Mouse (Mus musculus): ENCODE measurements around the gene Wdr83os. TPM values are rescaled to one million over a fixed set of nuclear protein-coding genes. Genes with fewer than 3 reads are reported as not detected.

Gene Wdr83os
- polyA plus RNA-seq (2015; fragmentation: Nextera tagmentation; extraction: Ambion mirVana): 129 and 130 TPM in 2 replicates

DNA sequence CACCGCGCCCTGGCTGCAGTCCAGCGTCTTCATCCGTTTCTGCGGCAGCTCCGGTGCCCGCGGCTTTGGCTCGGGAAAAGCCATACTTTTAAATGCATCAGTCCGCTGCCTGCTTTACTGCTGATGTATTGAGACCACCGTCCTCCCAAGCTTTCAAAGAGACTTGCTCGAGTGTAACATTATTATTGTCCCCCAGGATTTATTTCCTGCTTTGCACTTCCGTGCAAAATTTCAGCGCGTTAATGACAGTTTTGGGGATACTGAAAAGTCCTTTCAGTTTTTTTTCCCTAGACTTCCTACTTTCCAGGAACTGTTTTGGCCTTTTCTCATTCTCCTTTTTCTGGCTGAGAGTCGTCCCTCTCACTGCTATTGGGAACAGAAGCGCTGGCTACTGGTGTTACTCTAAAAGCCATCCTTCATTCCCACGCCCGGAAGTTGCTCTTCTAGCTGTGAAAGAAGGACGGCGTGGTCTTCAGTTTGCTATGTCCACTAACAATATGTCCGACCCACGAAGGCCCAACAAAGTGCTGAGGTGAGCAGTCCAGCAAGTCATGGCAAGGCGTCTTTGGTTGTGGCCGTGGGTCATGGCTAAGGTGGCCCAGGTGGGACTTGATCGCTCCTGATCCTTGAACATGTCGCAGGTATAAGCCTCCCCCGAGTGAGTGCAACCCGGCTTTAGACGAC lies at the start of gene Wdr83os:
TSS of gene Wdr83os (plus strand) at position 209 of the 684 bp plus-strand sequence.
- H3K27ac ChIP-seq: peak within 1 kb of the TSS; percentile 62
- H3K4me2 ChIP-seq: peak within 1 kb of the TSS; percentile 97
- H3K9me3 ChIP-seq: no peaks in the 10 kb centered on the region
- no peaks in the 10 kb centered on the region for H3K27me3 ChIP-seq
- peak within 1 kb of the TSS; percentile 92 for H3K9ac ChIP-seq
- ATAC-seq (ENCODE audit: insufficient number of reproducible peaks, insufficient read depth, low FRiP score, low TSS enrichment, low read depth): peak; percentile 17; the same call in 1 of the 2 replicates
- H3K4me1 ChIP-seq: peaks cover 31% of the 10 kb centered on the region
- H3K36me3 ChIP-seq: peaks cover 35% of the 10 kb centered on the region
- H3K4me3 ChIP-seq: peak within 1 kb of the TSS; percentile 93
- under 1% methylated on average over 30 of the region's 30 CpGs for WGBS

DNA sequence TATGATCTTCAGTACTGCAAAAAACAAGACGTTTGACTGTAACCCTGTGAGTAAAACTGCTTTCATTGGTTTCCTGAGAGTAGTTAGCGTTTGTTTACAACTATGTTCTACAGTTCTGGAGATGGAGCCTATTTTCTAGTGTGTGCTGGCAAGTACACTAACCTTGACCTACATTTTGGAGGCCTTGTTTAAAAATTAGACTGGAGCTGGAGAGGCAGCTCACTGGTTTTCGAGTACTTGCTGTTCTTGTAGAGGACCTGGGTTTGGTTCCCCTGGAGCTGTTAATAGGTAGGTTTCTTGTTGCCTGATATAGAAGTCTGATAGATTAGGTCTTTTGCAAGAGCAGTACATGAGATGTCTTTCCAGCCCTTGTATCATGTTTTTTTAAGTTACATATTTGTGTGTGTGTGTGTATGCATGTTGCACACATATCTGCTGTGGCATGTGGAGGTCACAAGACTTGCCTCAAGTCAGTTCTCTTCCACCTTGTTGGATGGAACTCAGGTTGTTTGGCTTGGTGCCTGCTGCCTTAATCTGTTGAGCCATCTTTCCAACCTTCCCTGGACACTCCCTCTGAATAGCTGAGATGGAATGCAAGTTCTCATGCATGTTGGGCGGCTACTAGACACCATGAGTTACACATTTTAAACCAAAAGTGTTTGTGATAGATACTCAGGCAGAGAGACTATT lies 47.8 kb upstream of the Wdr83os start:
- no peak overlapping the region for H3K4me2 ChIP-seq
- peaks cover 51% of the 10 kb centered on the region for H3K36me3 ChIP-seq
- no peak overlapping the region for H3K9ac ChIP-seq
- H3K27ac ChIP-seq: no peak overlapping the region
- H3K27me3 ChIP-seq: no peaks in the 10 kb centered on the region
- no peak for ATAC-seq (ENCODE audit: insufficient number of reproducible peaks, insufficient read depth, low FRiP score, low TSS enrichment, low read depth)
- no peaks in the 10 kb centered on the region for H3K9me3 ChIP-seq
- no peak overlapping the region for H3K4me3 ChIP-seq
- 84% methylated on average over 4 of the region's 4 CpGs for WGBS
- H3K4me1 ChIP-seq: peaks cover 31% of the 10 kb centered on the region

DNA sequence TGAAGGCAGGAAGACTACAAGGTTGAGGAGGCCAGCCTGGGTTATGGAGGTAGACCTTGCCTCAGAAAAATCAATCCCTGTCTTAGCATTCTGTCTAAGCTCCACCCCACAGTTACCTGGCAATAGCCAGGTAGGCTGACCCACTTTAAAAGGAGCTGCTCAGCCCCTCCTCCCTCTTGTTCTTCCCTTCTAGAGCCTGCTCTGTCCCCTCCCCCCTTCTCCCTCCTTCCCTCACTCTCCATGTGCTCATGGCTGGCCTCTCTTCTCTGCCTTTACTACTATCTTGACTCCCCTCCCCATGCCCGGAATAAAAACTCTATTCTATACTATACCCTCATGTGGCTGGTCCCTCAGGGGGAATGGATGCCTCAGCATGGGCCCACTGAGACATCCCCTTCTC lies 46.7 kb upstream of the Wdr83os start:
- no peaks in the 10 kb centered on the region for H3K27me3 ChIP-seq
- peaks cover 27% of the 10 kb centered on the region for H3K4me1 ChIP-seq
- no peak overlapping the region for H3K9ac ChIP-seq
- peak overlapping the region; percentile 14; the same call in 1 of the 2 replicates for H3K4me2 ChIP-seq
- H3K9me3 ChIP-seq: no peaks in the 10 kb centered on the region
- peaks cover 49% of the 10 kb centered on the region for H3K36me3 ChIP-seq
- no peak overlapping the region for H3K27ac ChIP-seq
- 54% methylated on average over 1 of the region's 1 CpGs for WGBS
- H3K4me3 ChIP-seq: no peak overlapping the region
- no peak for ATAC-seq (ENCODE audit: insufficient number of reproducible peaks, insufficient read depth, low FRiP score, low TSS enrichment, low read depth)

DNA sequence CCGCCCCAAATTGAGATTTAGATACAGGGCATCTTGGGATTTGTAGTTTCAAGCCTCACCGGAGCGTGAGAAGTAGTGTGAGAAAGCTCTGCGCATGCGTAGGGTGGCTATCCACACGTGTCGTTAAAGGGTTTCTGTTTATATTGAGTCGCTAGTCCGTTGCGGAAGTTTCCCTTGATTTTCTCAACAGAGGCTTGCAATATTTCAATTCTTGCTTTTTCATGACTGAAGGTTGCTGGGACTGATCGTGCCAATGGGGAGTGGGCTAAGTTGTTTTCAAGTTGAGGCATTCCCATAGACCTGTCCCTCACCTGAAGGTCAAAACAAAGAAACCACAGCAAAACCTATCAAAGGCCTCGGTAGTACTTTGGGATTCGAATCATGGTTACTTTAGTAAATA lies 45.8 kb upstream of the Wdr83os start:
- Histone ChIP-seq H3K36me3 (peaks cover 40% of the 10 kb centered on the region), H3K9me3 (no peaks in the 10 kb centered on the region), H3K27me3 (no peaks in the 10 kb centered on the region), H3K4me1 (peaks cover 30% of the 10 kb centered on the region), H3K4me2 (peak overlapping the region; percentile 80), H3K27ac (0 out of 2 replicates have a peak overlapping the region, but pooled peaks have one; percentile 100), H3K4me3 (peak overlapping the region; percentile 81), H3K9ac (peak overlapping the region; percentile 95)
- no peak for ATAC-seq (ENCODE audit: insufficient number of reproducible peaks, insufficient read depth, low FRiP score, low TSS enrichment, low read depth)
- WGBS: 5% methylated on average over 12 of the region's 13 CpGs

DNA sequence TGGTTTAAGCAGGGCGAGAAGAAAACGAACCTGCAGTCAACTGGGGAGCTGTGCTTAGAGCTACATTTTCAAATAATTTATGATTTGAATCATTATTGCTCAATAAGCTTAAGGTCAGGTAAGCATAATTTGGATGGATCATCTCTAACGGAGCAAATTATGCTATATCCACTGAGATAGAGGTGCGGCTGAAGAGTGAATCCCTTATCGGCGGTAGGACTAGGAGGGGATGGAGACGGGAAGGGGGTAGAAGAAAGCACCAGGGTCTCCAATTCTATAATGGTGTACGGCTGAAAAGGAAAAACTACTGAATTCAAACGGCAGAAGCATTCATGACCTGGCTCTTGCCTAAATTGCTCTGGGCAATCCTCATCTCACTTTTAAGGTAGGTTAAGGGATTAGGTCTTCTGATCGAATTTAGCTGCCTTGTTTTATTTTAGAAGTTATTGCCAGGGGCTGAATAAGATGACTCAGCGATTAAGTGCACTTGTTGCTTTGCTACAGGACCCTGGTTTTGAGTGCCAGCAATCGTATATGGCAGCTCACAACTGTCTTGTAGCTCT lies 45.3 kb upstream of the Wdr83os start:
- peaks cover 40% of the 10 kb centered on the region for H3K36me3 ChIP-seq
- WGBS: 5% methylated on average over 12 of the region's 12 CpGs
- no peaks in the 10 kb centered on the region for H3K27me3 ChIP-seq
- peak overlapping the region; percentile 80 for H3K4me2 ChIP-seq
- peak overlapping the region; percentile 95 for H3K9ac ChIP-seq
- H3K9me3 ChIP-seq: no peaks in the 10 kb centered on the region
- peaks cover 30% of the 10 kb centered on the region for H3K4me1 ChIP-seq
- peak overlapping the region; percentile 100 for H3K27ac ChIP-seq
- ATAC-seq (ENCODE audit: insufficient number of reproducible peaks, insufficient read depth, low FRiP score, low TSS enrichment, low read depth): no peak
- H3K4me3 ChIP-seq: peak overlapping the region; percentile 81

DNA sequence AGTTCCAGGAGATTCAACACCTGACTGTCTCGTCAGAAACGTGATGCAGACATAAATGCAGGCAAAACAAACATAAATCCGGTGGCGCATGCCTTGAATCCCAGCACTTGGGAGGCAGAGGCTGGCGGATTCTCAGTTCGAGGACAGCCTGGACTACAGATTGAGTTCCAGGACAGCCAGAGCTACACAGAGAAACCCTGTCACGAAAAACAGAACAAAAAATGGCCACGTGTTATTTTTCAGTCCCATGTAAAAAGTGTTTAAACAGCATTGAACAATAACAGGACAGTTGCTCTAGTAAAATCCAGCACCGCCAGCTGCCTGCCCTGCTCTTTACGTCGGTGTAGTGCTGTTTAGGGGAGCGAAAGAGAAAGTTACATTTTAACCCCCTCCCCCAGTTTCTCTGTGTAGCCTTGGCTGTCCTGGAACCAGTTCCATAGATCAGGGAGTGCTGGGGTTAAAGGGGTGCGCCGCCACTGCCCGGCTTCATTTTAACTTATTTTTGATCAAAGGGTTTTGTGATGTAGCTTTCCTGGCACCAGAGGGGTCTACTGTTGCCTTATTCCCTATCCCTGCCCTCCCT lies 44.7 kb upstream of the Wdr83os start:
- Histone ChIP-seq H3K4me1 (peaks cover 34% of the 10 kb centered on the region), H3K4me2 (peak overlapping the region; percentile 80), H3K9ac (peak overlapping the region; percentile 95), H3K9me3 (no peaks in the 10 kb centered on the region), H3K27ac (peak overlapping the region; percentile 100), H3K4me3 (peak overlapping the region; percentile 81), H3K36me3 (peaks cover 41% of the 10 kb centered on the region), H3K27me3 (no peaks in the 10 kb centered on the region)
- no peak for ATAC-seq (ENCODE audit: insufficient number of reproducible peaks, insufficient read depth, low FRiP score, low TSS enrichment, low read depth)
- under 1% methylated on average over 15 of the region's 15 CpGs for WGBS

DNA sequence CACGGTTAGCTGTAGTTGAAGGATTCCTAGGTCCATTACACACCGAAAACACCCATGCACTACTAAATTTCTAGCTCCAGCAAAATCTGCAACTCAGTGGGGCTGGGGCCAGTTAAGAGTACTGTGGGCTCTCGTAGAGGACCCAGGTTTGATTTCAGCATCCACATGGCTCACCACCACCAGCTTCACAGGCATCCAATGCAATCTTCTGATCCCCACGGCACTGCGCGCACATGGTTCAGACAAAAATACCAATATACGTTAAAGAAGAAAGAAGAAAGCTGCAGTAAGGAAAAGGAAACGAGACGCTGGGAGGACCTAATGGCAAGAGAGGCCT lies 44.2 kb upstream of the Wdr83os start:
- under 1% methylated on average over 9 of the region's 9 CpGs for WGBS
- Histone ChIP-seq H3K27ac (peak overlapping the region; percentile 100), H3K9ac (peak overlapping the region; percentile 95), H3K4me3 (peak overlapping the region; percentile 81), H3K27me3 (no peaks in the 10 kb centered on the region), H3K9me3 (no peaks in the 10 kb centered on the region), H3K36me3 (peaks cover 42% of the 10 kb centered on the region), H3K4me2 (peak overlapping the region; percentile 80), H3K4me1 (peaks cover 37% of the 10 kb centered on the region)
- ATAC-seq (ENCODE audit: insufficient number of reproducible peaks, insufficient read depth, low FRiP score, low TSS enrichment, low read depth): peak; percentile 12; the same call in 1 of the 2 replicates

DNA sequence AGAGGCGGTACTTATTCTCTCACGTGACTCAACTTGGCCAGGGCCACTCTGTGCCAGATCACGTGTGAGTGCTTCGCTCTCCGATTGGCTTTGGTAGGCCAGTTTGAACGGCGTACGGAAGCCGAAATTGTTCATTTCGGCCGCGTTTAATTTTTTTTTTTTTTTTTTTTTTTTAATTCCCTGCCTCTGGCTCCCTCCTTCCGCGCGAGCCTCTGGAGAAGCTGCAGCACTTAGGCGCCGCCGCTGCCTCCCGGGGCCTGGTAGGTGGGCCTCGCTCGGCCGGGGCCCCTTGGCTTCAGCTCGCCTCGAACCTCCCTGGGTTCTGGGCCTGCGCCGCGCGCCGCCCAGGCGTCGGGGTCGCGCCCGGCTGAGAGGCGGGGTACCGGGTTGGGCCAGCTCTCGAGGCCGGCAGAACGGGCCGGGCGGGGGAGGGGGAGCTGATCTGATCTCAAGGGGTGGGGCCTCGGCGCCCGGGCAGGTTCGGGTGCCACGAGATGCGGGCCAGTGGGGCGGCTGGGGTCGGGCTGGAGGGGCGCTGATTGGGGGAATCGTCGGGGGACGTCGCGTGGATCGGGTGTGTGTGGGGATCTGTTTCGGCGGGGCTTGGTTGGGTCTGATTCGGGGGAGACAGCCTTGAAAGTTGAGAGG lies 43.7 kb upstream of the Wdr83os start, which contains the start of gene Tnpo2:
TSS of gene Tnpo2 (plus strand) at position 198 of the 648 bp plus-strand sequence.
- under 1% methylated on average over 59 of the region's 59 CpGs for WGBS
- H3K4me3 ChIP-seq: peak within 1 kb of the TSS; percentile 81
- H3K27ac ChIP-seq: peak within 1 kb of the TSS; percentile 100
- H3K4me1 ChIP-seq: peaks cover 37% of the 10 kb centered on the region
- no peaks in the 10 kb centered on the region for H3K27me3 ChIP-seq
- ATAC-seq (ENCODE audit: insufficient number of reproducible peaks, insufficient read depth, low FRiP score, low TSS enrichment, low read depth): peak; percentile 89
- H3K9ac ChIP-seq: peak within 1 kb of the TSS; percentile 95
- H3K4me2 ChIP-seq: peak within 1 kb of the TSS; percentile 80
- no peaks in the 10 kb centered on the region for H3K9me3 ChIP-seq
- H3K36me3 ChIP-seq: peaks cover 42% of the 10 kb centered on the region

DNA sequence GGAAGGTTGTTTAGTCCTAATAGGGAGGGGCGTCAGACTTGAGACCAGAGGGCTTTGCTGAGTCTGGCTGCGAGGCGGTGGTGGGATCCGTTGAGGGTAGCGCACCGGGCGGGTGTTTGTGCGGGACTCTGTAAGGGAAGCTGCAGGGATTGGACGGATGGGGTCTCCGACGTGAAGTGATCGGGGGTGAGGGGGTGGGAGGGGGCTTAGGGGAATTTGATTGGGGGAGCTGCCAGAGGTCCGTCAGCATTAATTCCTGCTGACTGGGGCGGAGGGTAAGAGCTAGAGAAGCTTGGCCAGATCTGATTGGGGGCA lies 43.2 kb upstream of the Wdr83os start:
- peak overlapping the region; percentile 81 for H3K4me3 ChIP-seq
- 0% methylated on average over 14 of the region's 14 CpGs for WGBS
- peak overlapping the region; percentile 100 for H3K27ac ChIP-seq
- H3K9ac ChIP-seq: peak overlapping the region; percentile 95
- H3K4me2 ChIP-seq: peak overlapping the region; percentile 80
- H3K36me3 ChIP-seq: peaks cover 42% of the 10 kb centered on the region
- no peaks in the 10 kb centered on the region for H3K27me3 ChIP-seq
- H3K9me3 ChIP-seq: no peaks in the 10 kb centered on the region
- H3K4me1 ChIP-seq: peaks cover 37% of the 10 kb centered on the region
- ATAC-seq (ENCODE audit: insufficient number of reproducible peaks, insufficient read depth, low FRiP score, low TSS enrichment, low read depth): peak; percentile 70

DNA sequence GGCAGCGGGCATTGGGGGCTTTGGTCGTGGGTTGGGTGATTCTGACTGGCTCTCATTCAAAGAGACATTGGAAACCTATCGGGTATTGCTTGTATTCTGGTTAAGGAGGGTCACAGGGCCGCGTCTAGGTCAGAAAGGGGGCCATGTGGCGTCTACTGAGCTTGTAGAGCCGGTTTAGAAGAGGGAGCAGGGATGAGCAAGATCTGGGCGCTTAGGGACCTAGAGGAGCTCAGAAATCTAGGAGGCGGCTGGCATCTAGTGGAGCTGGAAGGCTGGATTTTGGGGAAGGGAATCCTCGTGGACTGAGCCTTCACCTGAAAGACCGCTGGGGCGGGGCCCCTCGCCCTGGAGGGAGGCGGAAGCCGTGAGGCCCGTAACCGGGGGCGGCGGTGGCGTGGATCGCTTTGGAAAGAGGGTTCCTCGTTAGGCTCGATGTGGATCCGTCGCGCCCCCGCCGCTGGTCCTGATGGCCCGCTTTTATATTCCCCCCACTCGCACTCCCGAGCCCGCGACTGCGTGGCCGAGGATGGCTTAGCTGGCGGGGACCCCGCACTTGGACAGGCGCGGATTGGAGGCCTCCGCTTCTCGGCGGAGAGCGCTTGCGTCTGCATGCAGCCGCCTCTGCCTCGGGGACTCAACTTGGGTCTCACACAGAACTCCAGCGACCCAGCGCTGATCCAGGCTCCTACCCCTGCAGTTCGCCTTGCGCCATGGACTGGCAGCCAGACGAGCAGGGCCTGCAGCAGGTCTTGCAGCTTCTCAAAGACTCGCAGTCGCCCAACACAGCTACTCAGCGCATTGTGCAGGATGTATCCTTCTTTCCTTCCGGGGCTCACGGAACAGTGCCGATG lies 42.6 kb upstream of the Wdr83os start:
- Histone ChIP-seq H3K4me1 (peaks cover 37% of the 10 kb centered on the region), H3K27ac (peak overlapping the region; percentile 100), H3K27me3 (no peaks in the 10 kb centered on the region), H3K4me2 (peak overlapping the region; percentile 80), H3K9ac (peak overlapping the region; percentile 95), H3K9me3 (no peaks in the 10 kb centered on the region), H3K36me3 (peaks cover 42% of the 10 kb centered on the region), H3K4me3 (peak overlapping the region; percentile 81)
- under 1% methylated on average over 57 of the region's 57 CpGs for WGBS
- no peak for ATAC-seq (ENCODE audit: insufficient number of reproducible peaks, insufficient read depth, low FRiP score, low TSS enrichment, low read depth)

All from embryonic facial prominence, embryonic 13.5 days (tissue).